Mouse (Mus musculus): ENCODE data around the gene Slc39a11. TPM values are rescaled to one million over a fixed set of nuclear protein-coding genes. Genes with fewer than 3 reads are reported as not detected.

The Slc39a11 gene
- polyA plus RNA-seq, 1 experiment, result 16.9 TPM

DNA sequence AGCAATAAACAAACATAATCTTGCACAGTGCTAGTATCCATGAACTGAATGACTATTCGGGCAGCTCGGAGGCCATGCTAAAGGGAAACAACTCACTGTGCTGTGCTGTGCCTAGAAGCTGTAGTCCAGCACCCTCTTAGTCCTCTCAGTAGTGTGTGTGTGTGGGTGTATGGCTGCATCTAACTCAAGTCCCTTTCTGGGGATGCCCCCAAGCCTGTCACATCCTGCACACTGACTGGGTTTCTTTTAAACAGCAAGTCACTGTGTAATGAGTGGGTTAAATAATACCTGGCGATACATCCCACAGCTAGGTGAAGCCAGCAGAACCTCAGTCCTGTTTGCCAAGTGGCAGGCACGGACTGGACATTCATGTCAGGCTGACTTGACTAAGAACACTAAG lies 8.9 kb upstream of the Slc39a11 start:
- no peak for TF ChIP-seq CTCF (IDR thresholded peaks at IDR 0.05; ENCODE audit: insufficient read depth, low read length)
- no peak for TF ChIP-seq POLR2A (IDR thresholded peaks at IDR 0.05; ENCODE audit: borderline replicate concordance, extremely low read depth, low read depth, low read length)
- 77% methylated on average over 4 of the region's 4 CpGs for WGBS
- no peaks in the 10 kb centered on the region; the same call in 1 of the 2 replicates for H3K4me1 ChIP-seq (ENCODE audit: control insufficient read depth, insufficient read depth, low read length)
- no peak overlapping the region for H3K4me3 ChIP-seq (replicated peaks; ENCODE audit: extremely low read depth, low read depth, low read length)
- no peak for DNase-seq

DNA sequence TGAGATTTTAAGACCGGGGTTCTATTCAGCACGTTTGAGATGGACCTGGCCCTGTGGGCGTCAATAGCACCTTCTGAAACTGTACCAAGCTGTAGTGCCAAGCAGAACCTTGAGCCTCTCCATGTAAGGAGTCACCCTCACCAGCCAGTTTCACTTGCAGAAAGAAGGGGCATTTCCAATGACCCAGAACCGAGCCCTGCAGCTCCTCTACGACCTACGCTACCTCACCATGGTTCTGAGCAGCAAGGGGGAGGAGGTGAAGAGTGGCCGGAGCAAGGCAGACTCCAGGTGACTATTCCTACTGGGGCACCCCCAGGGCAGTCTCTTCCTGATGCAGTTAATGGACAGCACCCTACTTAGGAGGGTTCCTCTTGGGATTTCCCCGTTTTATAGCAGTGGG lies 8.4 kb upstream of the Slc39a11 start:
- Histone ChIP-seq H3K4me3 (replicated peaks; ENCODE audit: extremely low read depth, low read depth, low read length) (no peak overlapping the region), H3K4me1 (ENCODE audit: control insufficient read depth, insufficient read depth, low read length) (no peaks in the 10 kb centered on the region; the same call in 1 of the 2 replicates)
- no peak for TF ChIP-seq CTCF (IDR thresholded peaks at IDR 0.05; ENCODE audit: insufficient read depth, low read length)
- TF ChIP-seq POLR2A (IDR thresholded peaks at IDR 0.05; ENCODE audit: borderline replicate concordance, extremely low read depth, low read depth, low read length), result no peak
- 87% methylated on average over 8 of the region's 8 CpGs for WGBS
- no peak for DNase-seq

DNA sequence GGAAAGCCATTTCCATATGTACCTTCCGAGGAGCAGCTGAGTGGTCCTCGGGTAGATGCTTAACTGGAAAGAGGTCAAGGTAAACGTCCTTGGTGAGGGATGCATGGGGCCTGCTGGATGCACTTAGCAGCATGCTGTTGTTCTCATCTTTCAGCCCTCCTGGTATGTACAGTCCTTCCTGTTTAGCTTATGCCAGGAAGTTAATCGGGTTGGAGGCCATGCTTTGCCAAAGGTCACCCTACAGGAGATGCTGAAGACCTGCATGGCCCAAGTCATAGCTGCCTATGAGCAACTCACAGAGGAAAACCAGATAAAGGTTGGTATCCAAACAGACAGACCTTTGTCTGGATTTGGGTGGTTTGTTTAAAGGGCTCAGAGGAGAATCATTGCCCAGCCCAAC lies 7.3 kb upstream of the Slc39a11 start:
- H3K4me1 ChIP-seq (ENCODE audit: control insufficient read depth, insufficient read depth, low read length), result no peaks in the 10 kb centered on the region; the same call in 1 of the 2 replicates
- DNase-seq, result no peak
- no peak overlapping the region for H3K4me3 ChIP-seq (replicated peaks; ENCODE audit: extremely low read depth, low read depth, low read length)
- WGBS, result 50% methylated on average over 4 of the region's 4 CpGs
- TF ChIP-seq POLR2A (IDR thresholded peaks at IDR 0.05; ENCODE audit: borderline replicate concordance, extremely low read depth, low read depth, low read length) (no peak), CTCF (IDR thresholded peaks at IDR 0.05; ENCODE audit: insufficient read depth, low read length) (no peak)

DNA sequence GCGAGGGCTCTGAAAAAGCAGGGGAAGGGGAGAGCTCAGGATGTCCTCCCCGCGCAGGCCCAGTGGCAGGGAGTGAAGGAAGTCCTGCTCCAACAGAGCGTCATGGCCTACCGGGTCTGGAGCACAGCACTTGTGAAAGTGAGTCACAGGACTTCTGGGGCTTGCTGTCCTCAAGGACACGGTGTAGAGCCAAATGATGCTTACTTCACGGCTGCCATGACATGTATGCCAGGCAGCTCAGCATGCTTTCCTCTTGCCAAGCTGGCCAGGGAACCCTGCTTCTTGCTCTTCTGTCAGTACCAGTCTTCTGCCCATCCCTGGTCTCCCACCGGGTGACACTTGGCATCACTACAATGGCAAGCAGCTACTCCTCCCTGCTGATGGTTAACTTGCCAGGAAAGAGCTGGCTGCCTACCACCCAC lies 6.6 kb upstream of the Slc39a11 start:
- no peak for TF ChIP-seq POLR2A (IDR thresholded peaks at IDR 0.05; ENCODE audit: borderline replicate concordance, extremely low read depth, low read depth, low read length)
- TF ChIP-seq CTCF (IDR thresholded peaks at IDR 0.05; ENCODE audit: insufficient read depth, low read length), result no peak
- no peak for DNase-seq
- H3K4me1 ChIP-seq (ENCODE audit: control insufficient read depth, insufficient read depth, low read length), result no peaks in the 10 kb centered on the region; the same call in 1 of the 2 replicates
- 80% methylated on average over 8 of the region's 8 CpGs for WGBS
- H3K4me3 ChIP-seq (replicated peaks; ENCODE audit: extremely low read depth, low read depth, low read length), result no peak overlapping the region

DNA sequence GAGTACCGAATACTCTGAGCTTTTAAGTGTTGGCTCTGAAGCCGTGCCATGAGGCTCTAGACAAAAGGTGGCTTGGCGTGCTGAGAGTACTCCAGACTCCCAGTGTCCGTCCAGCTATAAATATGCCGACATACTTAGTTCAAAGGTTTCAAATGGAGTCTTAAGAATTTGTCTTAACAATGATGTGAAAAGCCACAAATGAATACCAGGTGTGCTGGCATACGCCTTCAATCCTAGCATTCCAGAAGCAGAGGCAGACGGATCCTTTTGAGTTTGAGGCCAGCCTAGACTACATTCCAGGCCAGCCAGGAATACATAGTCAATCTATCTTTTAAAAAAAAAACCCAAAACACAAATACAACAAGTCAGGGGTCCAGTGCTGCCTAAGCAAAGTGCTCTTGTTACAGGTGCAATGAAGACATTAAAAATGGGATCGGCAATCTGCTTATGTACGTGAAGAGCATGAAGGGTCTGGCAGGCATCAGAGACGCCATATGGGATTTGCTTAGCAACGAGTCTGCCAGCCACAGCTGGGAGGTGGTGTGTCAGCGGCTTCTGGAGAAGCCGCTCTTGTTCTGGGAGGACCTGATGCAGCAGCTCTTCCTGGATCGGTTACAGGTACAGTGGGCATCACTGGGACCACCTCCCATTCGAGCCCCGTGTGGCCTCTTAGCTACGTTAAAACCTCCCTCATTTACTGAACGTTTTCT lies 4.8 kb upstream of the Slc39a11 start:
- Histone ChIP-seq H3K4me1 (ENCODE audit: control insufficient read depth, insufficient read depth, low read length) (no peaks in the 10 kb centered on the region; the same call in 1 of the 2 replicates), H3K4me3 (replicated peaks; ENCODE audit: extremely low read depth, low read depth, low read length) (no peak overlapping the region)
- DNase-seq, result no peak
- WGBS, result 73% methylated on average over 18 of the region's 18 CpGs
- no peak for TF ChIP-seq CTCF (IDR thresholded peaks at IDR 0.05; ENCODE audit: insufficient read depth, low read length)
- no peak for TF ChIP-seq POLR2A (IDR thresholded peaks at IDR 0.05; ENCODE audit: borderline replicate concordance, extremely low read depth, low read depth, low read length)

DNA sequence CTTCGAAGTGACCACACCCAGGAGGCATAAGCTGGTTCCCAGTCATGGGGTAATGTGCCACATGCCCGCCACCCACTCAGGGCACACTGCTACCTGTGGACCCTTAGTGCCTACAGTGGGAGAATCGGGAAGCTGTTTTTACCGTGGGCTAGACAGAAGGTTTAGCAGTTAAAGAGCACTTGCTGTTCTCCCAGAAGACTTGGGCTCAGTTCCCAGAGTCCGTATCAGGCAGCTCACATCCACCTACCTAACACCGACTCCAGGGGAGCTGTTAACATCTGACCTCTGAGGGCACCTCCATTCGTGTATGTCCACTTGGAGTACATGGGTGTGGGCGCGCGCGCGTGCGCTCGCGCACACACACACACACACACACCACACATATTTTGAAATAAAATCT lies 4.2 kb upstream of the Slc39a11 start:
- DNase-seq, result no peak
- Histone ChIP-seq H3K4me1 (ENCODE audit: control insufficient read depth, insufficient read depth, low read length) (no peaks in the 10 kb centered on the region; the same call in 1 of the 2 replicates), H3K4me3 (replicated peaks; ENCODE audit: extremely low read depth, low read depth, low read length) (no peak overlapping the region)
- no peak for TF ChIP-seq POLR2A (IDR thresholded peaks at IDR 0.05; ENCODE audit: borderline replicate concordance, extremely low read depth, low read depth, low read length)
- no peak for TF ChIP-seq CTCF (IDR thresholded peaks at IDR 0.05; ENCODE audit: insufficient read depth, low read length)
- WGBS, result 82% methylated on average over 15 of the region's 15 CpGs

DNA sequence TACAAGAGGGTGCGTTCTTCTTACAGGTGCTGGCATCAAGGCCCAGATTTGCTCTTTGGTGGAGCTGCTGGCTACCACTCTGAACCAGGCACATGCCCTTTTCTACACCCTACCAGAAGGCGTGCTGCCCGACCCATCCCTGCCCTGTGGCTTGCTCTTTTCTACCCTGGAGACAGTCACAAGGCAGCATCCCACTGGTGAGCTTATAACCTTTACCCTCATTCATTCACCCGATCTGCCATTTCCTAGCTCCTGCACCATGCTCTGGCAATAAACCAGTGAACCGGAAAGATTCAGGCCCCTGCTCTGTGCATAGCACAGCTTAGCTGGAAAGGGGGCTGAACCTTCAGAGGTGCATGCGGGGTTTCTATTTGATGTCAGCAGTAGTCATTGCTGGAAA lies 2.6 kb upstream of the Slc39a11 start:
- Histone ChIP-seq H3K4me1 (ENCODE audit: control insufficient read depth, insufficient read depth, low read length) (peaks cover 4% of the 10 kb centered on the region; the same call in 1 of the 2 replicates), H3K4me3 (replicated peaks; ENCODE audit: extremely low read depth, low read depth, low read length) (no peak overlapping the region)
- no peak for DNase-seq
- WGBS, result 93% methylated on average over 6 of the region's 6 CpGs
- TF ChIP-seq POLR2A (IDR thresholded peaks at IDR 0.05; ENCODE audit: borderline replicate concordance, extremely low read depth, low read depth, low read length) (no peak), CTCF (IDR thresholded peaks at IDR 0.05; ENCODE audit: insufficient read depth, low read length) (no peak)

DNA sequence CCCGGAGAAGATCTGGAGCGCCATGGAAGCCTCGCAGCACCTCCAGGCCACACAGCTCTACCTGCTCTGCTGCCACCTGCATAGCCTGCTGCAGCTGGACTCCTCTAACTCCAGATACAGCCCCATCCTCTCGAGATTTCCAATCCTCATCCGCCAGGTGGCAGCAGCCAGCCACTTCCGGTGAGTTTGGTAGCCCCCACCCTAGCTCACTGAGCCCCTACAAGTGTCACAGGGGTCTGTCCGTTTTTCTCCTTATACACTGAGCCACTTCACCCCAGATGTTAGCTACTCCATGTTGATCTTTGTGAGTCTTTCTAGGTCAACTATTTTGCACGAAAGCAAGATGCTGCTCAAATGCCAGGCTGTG lies 2.0 kb upstream of the Slc39a11 start:
- TF ChIP-seq POLR2A (IDR thresholded peaks at IDR 0.05; ENCODE audit: borderline replicate concordance, extremely low read depth, low read depth, low read length) (no peak), CTCF (IDR thresholded peaks at IDR 0.05; ENCODE audit: insufficient read depth, low read length) (peak; percentile 45)
- peaks cover 4% of the 10 kb centered on the region; the same call in 1 of the 2 replicates for H3K4me1 ChIP-seq (ENCODE audit: control insufficient read depth, insufficient read depth, low read length)
- H3K4me3 ChIP-seq (replicated peaks; ENCODE audit: extremely low read depth, low read depth, low read length), result no peak overlapping the region
- DNase-seq, result no peak
- WGBS, result 53% methylated on average over 8 of the region's 8 CpGs

DNA sequence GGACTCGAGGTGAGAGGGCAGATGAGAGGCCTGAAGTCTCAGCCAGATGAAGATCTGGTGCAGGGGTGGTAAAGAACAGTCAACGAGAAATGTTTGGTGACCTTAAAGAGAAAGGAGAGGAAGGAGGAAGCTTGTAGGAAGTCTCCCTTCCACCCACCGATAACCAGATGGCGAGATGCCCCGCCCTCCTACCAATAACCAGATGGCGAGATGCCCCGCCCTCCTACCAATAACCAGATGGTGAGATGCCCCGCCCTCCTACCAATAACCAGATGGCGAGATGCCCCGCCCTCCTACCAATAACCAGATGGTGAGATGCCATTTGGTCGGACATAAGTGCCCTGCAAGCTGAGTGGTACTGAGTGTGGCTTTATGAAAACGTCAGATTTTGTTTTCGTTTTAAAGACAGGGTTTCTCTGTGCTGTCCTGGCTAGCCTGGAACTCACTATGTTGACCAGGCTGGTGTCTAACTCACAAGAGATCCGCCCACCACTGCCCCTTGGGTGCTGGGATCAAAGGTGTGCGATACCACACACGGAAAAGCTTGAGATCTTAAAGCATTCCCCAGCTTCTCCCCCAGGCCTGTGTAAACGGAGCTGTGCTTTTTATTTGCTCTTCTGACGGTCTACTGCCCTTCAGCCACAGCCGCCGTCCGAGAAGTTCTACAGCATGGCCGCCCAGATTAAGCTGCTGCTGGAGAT lies 1.5 kb upstream of the Slc39a11 start:
- 64% methylated on average over 22 of the region's 22 CpGs for WGBS
- Histone ChIP-seq H3K4me1 (ENCODE audit: control insufficient read depth, insufficient read depth, low read length) (peaks cover 4% of the 10 kb centered on the region; the same call in 1 of the 2 replicates), H3K4me3 (replicated peaks; ENCODE audit: extremely low read depth, low read depth, low read length) (no peak overlapping the region)
- no peak for TF ChIP-seq POLR2A (IDR thresholded peaks at IDR 0.05; ENCODE audit: borderline replicate concordance, extremely low read depth, low read depth, low read length)
- no peak for TF ChIP-seq CTCF (IDR thresholded peaks at IDR 0.05; ENCODE audit: insufficient read depth, low read length)
- no peak for DNase-seq
